Mouse (Mus musculus) kidney, embryonic 16.5 days (tissue): Measurements from ENCODE around the gene Dyrk1b. TPM values are rescaled to one million over a fixed set of nuclear protein-coding genes. Genes with fewer than 3 reads are reported as not detected.

Experiments used
- ATAC-seq: fragments of 200-750 bp; cut with Nextera tagmentation; 2 replicates; pipeline ENCODE4 v1.8.0; 2017; ENCODE audit warnings: moderate TSS enrichment; ENCODE audit not compliant: low FRiP score, low TSS enrichment
- H3K27ac ChIP-seq: fragments of 300-500 bp; sonication (generic); 2 replicates; pipeline ENCODE4 v1.5.1; 2014; ENCODE audit warnings: low read length
- H3K27me3 ChIP-seq: fragments of 300-500 bp; sonication (generic); 2 replicates; pipeline ENCODE4 v1.6.1; 2014; ENCODE audit warnings: low read length, control low read depth, mixed read lengths; ENCODE audit not compliant: insufficient read depth
- H3K36me3 ChIP-seq: fragments of 300-500 bp; sonication (generic); 2 replicates; pipeline ENCODE4 v1.6.1; 2014; ENCODE audit warnings: low read length, control low read depth, mixed read lengths; ENCODE audit not compliant: insufficient read depth
- H3K4me1 ChIP-seq: fragments of 300-500 bp; sonication (generic); 2 replicates; pipeline ENCODE4 v1.6.1; 2014; ENCODE audit warnings: low read length, control low read depth, mixed read lengths; ENCODE audit not compliant: insufficient read depth
- H3K4me2 ChIP-seq: fragments of 300-500 bp; sonication (generic); replicated peaks from 2 replicates; pipeline ENCODE4 v1.6.1; 2014; ENCODE audit warnings: low read depth, low read length
- H3K4me3 ChIP-seq: fragments of 300-500 bp; sonication (generic); 2 replicates; pipeline ENCODE4 v1.5.1; 2014; ENCODE audit warnings: mild to moderate bottlenecking, low read length
- H3K9ac ChIP-seq: fragments of 300-500 bp; sonication (generic); replicated peaks from 2 replicates; pipeline ENCODE4 v1.6.1; 2014; ENCODE audit warnings: low read length
- H3K9me3 ChIP-seq: fragments of 300-500 bp; sonication (generic); 2 replicates; pipeline ENCODE4 v1.6.1; 2016; ENCODE audit warnings: low read length, control low read depth
- WGBS: fragments of 180-500 bp; shearing (Covaris S2); extraction: QIAGEN DNeasy Blood & Tissue Kit; methylation state at CpG from one replicate; pipeline ENCODE4 v1.1.7; 2014; 5-methylcytosine and 5-hydroxymethylcytosine counted together
- polyA plus RNA-seq: library from polyadenylated mRNA; unstranded; fragments of >200 nt; fragmentation: Nextera tagmentation; extraction: Ambion mirVana; gene quantifications from 2 replicates; pipeline ENCODE4 v1.2.1, GENCODE M21; 2015

The Dyrk1b gene
- polyA plus RNA-seq, 1 experiment from 2014 or later = 15.2 TPM

DNA sequence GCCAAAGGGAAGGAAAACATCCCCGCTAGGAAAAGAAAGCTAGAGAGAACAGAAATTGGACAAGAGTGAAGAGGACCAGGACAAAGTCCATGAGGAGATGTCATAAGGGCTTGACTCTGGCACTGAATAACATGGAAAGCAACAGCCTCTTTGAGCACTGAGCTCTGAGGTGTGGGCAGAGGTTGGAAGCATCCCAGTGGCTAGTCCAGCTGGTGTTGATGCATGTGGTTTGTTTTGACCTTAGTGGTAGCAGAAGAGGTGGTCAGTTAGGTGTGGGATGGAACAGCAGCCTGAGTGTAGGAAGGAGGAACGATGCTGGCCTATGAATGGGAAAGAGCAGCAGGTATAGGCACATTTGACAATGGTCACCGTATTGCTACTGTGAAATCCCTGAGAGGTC is 12.2 kb downstream of the Dyrk1b start:
- peaks cover 74% of the 10 kb centered on the region for H3K36me3 ChIP-seq

DNA sequence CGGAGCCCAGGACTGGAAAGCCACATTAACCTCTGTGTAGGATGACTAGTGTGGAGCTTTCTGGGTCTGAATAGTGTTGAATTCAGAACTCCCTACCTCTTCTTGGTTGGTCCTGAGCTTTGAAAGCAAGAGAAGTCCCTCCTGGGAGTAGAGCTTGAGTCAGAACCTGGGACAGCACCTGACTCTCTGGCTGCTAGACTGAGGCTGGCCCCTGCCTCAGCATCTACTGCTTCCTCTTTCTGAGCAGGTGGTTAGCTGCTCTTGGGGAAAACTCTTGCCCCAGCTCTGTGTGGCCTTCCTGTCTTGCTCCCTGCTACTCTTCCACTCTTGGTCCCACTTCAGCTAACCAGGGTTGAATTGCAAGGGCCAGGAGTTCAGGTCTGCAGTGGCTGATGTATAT is 12.6 kb downstream of the Dyrk1b start:
- Histone ChIP-seq H3K4me1 (no peaks in the 10 kb centered on the region), H3K9ac (no peak overlapping the region), H3K27ac (no peak overlapping the region), H3K4me3 (no peak overlapping the region), H3K36me3 (peaks cover 70% of the 10 kb centered on the region), H3K4me2 (no peak overlapping the region), H3K9me3 (no peaks in the 10 kb centered on the region), H3K27me3 (no peaks in the 10 kb centered on the region)
- no peak for ATAC-seq
- WGBS = 89% methylated on average over 1 of the region's 1 CpGs

More for the DNA sequence above, 12.2 kb downstream of the Dyrk1b start:
- Histone ChIP-seq H3K9ac (no peak overlapping the region), H3K27ac (no peak overlapping the region), H3K4me1 (no peaks in the 10 kb centered on the region), H3K27me3 (no peaks in the 10 kb centered on the region), H3K4me2 (no peak overlapping the region), H3K9me3 (no peaks in the 10 kb centered on the region), H3K4me3 (no peak overlapping the region)
- WGBS = 91% methylated on average over 3 of the region's 3 CpGs
- ATAC-seq = no peak

DNA sequence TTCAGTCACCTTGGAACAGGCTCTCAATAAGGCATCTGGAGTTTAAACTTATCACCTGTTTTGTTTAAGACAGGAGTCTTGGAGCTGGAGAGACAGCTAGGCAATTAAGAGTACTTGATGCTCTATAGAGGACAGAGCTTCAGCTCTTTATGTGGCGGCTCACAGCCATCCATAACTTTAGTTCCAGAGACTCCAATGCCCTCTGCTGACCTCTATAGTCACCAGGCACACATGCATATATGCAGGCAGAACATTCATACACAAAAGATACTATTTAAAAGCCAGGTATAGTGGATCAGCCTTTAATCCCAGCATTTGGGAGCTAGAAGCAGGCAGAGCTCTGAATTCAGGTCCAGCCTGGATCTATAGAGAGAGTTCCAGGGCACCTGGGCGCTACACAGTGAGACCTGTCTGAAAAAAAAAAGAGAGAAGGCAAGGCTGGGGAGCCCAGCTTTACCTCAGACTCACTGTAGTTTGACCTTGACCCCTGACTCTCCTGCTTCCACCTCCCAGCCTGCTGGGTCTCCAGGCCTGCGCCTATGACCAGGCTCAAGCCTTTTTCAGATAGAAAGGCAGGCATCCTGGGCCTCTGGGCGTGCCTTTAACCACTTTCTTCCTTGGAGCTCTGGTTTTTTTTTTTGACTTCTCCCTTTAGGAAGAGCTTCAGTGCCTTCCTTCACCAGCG is 16.3 kb downstream of the Dyrk1b start:
- WGBS = 68% methylated on average over 5 of the region's 5 CpGs
- H3K27me3 ChIP-seq = no peaks in the 10 kb centered on the region
- peaks cover 43% of the 10 kb centered on the region; the same call in 1 of the 2 replicates for H3K36me3 ChIP-seq
- H3K27ac ChIP-seq = peak overlapping the region; percentile 58; the same call in 1 of the 2 replicates
- no peaks in the 10 kb centered on the region for H3K9me3 ChIP-seq
- no peak overlapping the region for H3K4me2 ChIP-seq
- no peak for ATAC-seq
- no peaks in the 10 kb centered on the region for H3K4me1 ChIP-seq
- no peak overlapping the region for H3K9ac ChIP-seq
- no peak overlapping the region for H3K4me3 ChIP-seq

DNA sequence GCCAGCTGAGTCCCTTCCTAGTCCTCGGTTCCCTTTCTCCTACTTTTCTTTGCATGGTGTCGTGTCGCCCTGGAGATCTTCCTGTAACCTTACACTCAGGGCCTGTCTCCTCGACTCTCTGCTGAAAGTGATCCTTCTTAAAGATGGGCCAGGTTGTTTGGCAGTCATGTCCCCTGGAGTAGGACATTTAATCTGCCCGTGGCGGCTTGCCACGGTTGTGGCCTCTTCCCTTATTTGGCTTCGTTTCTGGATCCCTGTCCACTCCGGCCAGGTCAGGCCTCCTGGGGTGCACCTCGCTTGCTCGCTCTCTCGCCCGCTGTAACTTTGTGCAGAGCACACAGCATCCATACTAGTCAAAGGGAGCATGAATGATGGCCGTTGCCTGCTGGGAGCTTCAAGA is 17.3 kb downstream of the Dyrk1b start:
- peaks cover 34% of the 10 kb centered on the region; the same call in 1 of the 2 replicates for H3K36me3 ChIP-seq
- no peak overlapping the region for H3K4me2 ChIP-seq
- no peaks in the 10 kb centered on the region for H3K4me1 ChIP-seq
- no peak overlapping the region for H3K9ac ChIP-seq
- WGBS = 38% methylated on average over 14 of the region's 14 CpGs
- H3K27me3 ChIP-seq = no peaks in the 10 kb centered on the region
- H3K9me3 ChIP-seq = no peaks in the 10 kb centered on the region
- ATAC-seq = peak; percentile 58; the same call in 1 of the 2 replicates
- H3K4me3 ChIP-seq = no peak overlapping the region
- H3K27ac ChIP-seq = 0 out of 2 replicates have a peak overlapping the region, but pooled peaks have one; percentile 35

DNA sequence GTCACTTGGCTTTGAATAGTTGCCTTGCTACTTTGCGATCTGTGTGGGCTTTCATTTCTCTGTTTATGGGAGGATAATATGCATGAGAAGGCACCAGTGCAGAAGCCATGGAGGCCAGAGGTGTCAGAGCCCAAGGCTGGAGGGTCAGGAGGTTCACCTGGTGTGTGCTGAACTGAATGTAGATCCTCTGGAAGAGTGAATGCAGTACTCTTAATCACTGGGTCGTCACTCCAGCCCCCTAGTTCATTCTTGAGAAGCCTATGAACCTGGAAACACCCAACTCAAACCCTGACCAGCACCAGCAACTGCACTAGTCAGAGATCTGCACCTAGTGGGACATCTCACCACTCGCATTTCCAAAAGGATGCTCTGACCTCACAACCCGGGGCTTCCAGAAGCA is 19.8 kb downstream of the Dyrk1b start:
- WGBS = 68% methylated on average over 4 of the region's 4 CpGs
- H3K9ac ChIP-seq = no peak overlapping the region

DNA sequence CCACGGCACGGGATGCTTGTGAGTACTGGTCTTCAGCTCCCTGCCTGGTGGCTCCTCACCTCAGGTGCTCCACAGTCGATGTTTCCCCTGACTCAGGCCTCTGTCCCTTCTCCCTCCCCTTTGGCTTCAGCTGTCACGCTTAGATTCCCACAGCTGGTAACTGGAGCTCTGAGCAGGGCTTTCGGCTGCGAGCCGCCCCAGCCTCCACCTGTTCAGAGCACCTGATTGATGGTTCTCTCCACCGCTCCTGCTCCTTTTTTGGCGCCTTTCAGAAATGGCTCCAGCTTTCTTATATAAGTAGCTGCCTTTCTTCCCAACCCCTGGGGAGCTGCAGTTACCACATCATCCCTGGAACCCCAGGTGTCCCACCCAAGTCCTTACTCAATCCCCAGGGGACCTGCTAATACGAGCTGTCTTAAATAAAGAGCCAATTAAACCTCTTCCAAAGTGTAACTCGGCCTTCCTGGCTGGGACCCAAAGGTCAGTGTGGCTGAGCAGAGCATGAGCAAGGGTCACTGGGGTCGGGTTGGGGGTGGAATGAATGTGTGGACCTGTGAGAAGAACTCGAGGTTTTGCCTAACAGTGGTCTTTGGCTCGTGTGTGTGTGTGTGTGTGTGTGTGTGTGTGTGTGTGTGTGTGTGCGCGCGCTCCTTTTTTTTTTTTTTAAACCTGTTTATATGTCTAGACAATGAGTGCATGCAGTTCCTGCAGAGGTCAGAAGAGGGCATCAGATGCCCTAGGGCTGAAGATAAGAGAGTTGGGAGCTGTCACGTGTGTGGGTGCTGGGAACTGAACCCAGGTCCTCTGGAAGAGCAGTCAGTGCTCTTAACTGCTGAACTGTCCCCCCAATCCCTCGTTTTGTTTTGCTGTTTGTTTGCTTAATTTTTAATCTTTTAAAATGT is 24.2 kb downstream of the Dyrk1b start:
- Histone ChIP-seq H3K9ac (no peak overlapping the region), H3K9me3 (no peaks in the 10 kb centered on the region), H3K27me3 (no peaks in the 10 kb centered on the region), H3K4me1 (no peaks in the 10 kb centered on the region), H3K4me2 (no peak overlapping the region; the same call in 1 of the 2 replicates), H3K36me3 (no peaks in the 10 kb centered on the region), H3K4me3 (no peak overlapping the region), H3K27ac (0 out of 2 replicates have a peak overlapping the region, but pooled peaks have one; percentile 33)
- 31% methylated on average over 19 of the region's 19 CpGs for WGBS
- ATAC-seq = peak; percentile 90

More for the DNA sequence above, 19.8 kb downstream of the Dyrk1b start:
- Histone ChIP-seq H3K36me3 (peaks cover 16% of the 10 kb centered on the region; the same call in 1 of the 2 replicates), H3K9me3 (no peaks in the 10 kb centered on the region), H3K4me2 (no peak overlapping the region), H3K27ac (no peak overlapping the region), H3K4me3 (no peak overlapping the region), H3K4me1 (no peaks in the 10 kb centered on the region), H3K27me3 (no peaks in the 10 kb centered on the region)
- no peak for ATAC-seq

DNA sequence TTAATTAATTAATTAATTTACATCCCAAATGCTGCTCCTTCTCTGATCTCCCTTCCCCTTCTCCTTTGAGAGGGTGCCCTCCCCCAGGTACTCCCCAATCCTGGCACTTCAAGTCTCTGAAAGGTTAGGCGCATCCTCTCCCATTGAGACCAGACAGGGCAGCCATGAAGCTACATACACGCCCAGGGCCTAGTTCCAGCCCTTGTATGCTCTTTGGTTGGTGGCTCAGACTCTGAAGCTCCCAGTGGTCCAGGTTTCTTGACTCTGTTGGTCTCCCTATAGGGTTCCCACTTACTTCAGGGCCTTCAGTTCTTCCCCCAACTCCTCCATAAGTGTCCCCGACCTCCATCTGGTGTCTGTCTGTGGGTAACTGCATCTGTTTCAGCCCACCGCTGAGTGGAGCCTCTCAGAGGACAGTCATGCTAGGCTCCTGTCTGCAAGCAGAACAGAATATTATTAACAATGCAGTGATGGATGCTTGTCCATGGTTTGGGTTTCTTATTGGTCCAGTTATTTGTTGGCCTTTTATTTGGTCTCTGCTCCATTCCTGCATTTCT is 26.9 kb downstream of the Dyrk1b start:
- 67% methylated on average over 4 of the region's 4 CpGs for WGBS
- Histone ChIP-seq H3K4me3 (no peak overlapping the region), H3K27ac (no peak overlapping the region), H3K27me3 (no peaks in the 10 kb centered on the region), H3K9me3 (no peaks in the 10 kb centered on the region), H3K9ac (no peak overlapping the region), H3K4me1 (no peaks in the 10 kb centered on the region), H3K36me3 (no peaks in the 10 kb centered on the region), H3K4me2 (no peak overlapping the region)
- no peak for ATAC-seq

DNA sequence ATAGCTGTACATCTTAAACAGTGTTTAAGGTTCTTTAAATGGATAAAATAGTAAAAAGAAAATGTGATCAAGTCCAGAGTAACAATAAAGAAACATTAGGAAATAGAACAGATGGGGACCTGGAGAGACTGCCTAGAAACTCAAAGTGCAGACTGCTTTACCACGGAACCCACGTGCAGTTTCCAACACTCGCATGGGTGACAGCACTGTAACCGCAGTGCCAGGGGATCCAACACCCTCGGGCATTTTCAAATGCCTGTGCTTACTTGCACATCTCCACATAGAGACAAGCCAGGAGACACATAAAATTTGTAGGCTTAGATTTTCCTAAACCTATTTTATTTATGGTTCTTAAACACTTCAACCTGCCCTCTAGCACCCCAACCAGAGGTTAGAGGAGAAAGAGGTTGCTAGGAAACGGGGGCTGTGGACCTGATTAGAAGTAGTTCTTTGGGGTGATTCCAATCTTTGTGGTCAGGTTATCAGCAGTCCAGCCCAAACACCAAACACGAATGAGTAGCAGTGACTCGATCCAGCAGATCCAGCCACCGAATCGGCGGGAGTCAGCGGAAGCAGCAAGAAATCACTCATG is 29.2 kb downstream of the Dyrk1b start:
- no peak for ATAC-seq
- Histone ChIP-seq H3K4me3 (peak overlapping the region; percentile 33), H3K9me3 (no peaks in the 10 kb centered on the region), H3K4me1 (no peaks in the 10 kb centered on the region), H3K36me3 (no peaks in the 10 kb centered on the region), H3K27me3 (no peaks in the 10 kb centered on the region), H3K9ac (peak overlapping the region; percentile 46), H3K27ac (no peak overlapping the region), H3K4me2 (peak overlapping the region; percentile 53)
- 37% methylated on average over 12 of the region's 12 CpGs for WGBS

DNA sequence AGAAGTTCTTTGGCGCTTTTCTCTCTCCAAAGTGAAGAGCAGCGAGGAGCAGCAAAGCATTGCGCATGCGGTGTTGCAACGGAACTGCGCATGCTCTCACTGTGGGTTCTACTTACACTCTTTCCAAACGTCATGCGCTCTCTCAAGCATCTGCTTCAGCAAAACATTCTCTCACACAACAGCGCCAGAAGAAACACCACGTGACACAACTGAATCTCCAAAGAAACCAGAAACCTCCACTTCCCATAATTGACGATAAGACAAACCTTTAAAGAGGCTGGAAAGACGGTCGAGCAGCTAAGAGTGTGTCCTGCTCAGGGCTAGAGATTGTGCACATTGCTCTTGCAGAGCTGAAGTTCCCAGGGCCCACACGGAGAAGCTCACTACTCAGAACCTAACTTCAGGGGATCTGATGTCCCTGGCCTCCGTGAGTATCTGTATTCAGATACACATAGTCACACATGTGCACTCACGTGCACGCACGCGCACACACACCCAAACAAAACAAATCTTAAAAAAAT is 29.8 kb downstream of the Dyrk1b start:
- 0 out of 2 replicates have a peak overlapping the region, but pooled peaks have one; percentile 38 for H3K27ac ChIP-seq
- H3K4me2 ChIP-seq = peak overlapping the region; percentile 53
- H3K4me1 ChIP-seq = no peaks in the 10 kb centered on the region
- peak overlapping the region; percentile 33 for H3K4me3 ChIP-seq
- peak; percentile 83; the same call in 1 of the 2 replicates for ATAC-seq
- no peaks in the 10 kb centered on the region for H3K27me3 ChIP-seq
- 54% methylated on average over 19 of the region's 19 CpGs for WGBS
- peak overlapping the region; percentile 46 for H3K9ac ChIP-seq
- no peaks in the 10 kb centered on the region for H3K9me3 ChIP-seq
- no peaks in the 10 kb centered on the region for H3K36me3 ChIP-seq
